Mouse (Mus musculus) heart, adult 2 months (tissue): ENCODE results near the gene Lmo7.

Experiments used
- CTCF ChIP-seq: fragments of 200-600 bp; IDR thresholded peaks from 2 replicates; pipeline ENCODE4 v1.8.1; 2022; ENCODE audit warnings: antibody characterized with exemption, mild to moderate bottlenecking, moderate library complexity
- EP300 ChIP-seq: fragments of 200-500 bp; IDR thresholded peaks from 2 replicates; pipeline ENCODE4 v1.6.1; 2011; ENCODE audit warnings: low read depth, low read length, control low read depth; ENCODE audit not compliant: insufficient read depth
- POLR2A ChIP-seq: fragments of 200-500 bp; IDR thresholded peaks from 2 replicates; pipeline ENCODE4 v1.6.1; 2011; ENCODE audit warnings: mild to moderate bottlenecking, low read depth, low read length, control low read depth; ENCODE audit not compliant: insufficient read depth

- TF ChIP-seq CTCF (no peak), POLR2A (no peak), EP300 (no peak)
Observed at GRCm38 (mm10) chr14:101750910-101751309, 21.2 kb downstream of the Lmo7 start.
